7 mouse cellular contexts compared by ENCODE assay signal in genomic region chr17:24937266-24937665, GRCm38 (mm10). TPM values are rescaled to one million over a fixed set of nuclear protein-coding genes. Genes with fewer than 3 reads are reported as not detected.
A peak's percentile ranks its signal among the peaks of the same experiment; 100 is the strongest.
DNase-seq lines count a peak whose midpoint lies in the region; ATAC-seq lines count a peak whose summit lies in the region.

No protein-coding gene starts in this region.

- no peaks in the 10 kb centered on the region for H3K36me3 ChIP-seq in lung, embryonic 16.5 days (ENCODE audit: control insufficient read depth, insufficient read depth, low read length)
- peaks cover 34% of the 10 kb centered on the region for H3K36me3 ChIP-seq in forebrain, embryonic 10.5 days (replicated peaks)
- H3K36me3 ChIP-seq in limb, embryonic 12.5 days = peaks cover 25% of the 10 kb centered on the region; the same call in 1 of the 2 replicates
- no peaks in the 10 kb centered on the region for H3K36me3 ChIP-seq in splenic B cell, adult 2 months (ENCODE audit: control insufficient read depth, insufficient read depth, low read length, poor library complexity, severe bottlenecking)

- peak overlapping the region; percentile 85 for H3K27ac ChIP-seq in lung, embryonic 16.5 days (ENCODE audit: low read length)
- peak overlapping the region; percentile 90 for H3K27ac ChIP-seq in forebrain, embryonic 10.5 days
- peak overlapping the region; percentile 73; the same call in 1 of the 2 replicates for H3K27ac ChIP-seq in limb, embryonic 12.5 days

- ATAC-seq in lung, embryonic 16.5 days (ENCODE audit: low read depth) = no peak
- ATAC-seq in limb, embryonic 12.5 days (ENCODE audit: insufficient number of reproducible peaks, insufficient read depth, low FRiP score, low TSS enrichment, low read depth) = no peak
- ATAC-seq in activated CD4-positive, CD25-positive, alpha-beta regulatory T cell, adult 4 months = no peak

- no peaks in the 10 kb centered on the region for H3K9me3 ChIP-seq in lung, embryonic 16.5 days (ENCODE audit: control insufficient read depth, low read length)
- H3K9me3 ChIP-seq in forebrain, embryonic 10.5 days = no peaks in the 10 kb centered on the region
- H3K9me3 ChIP-seq in limb, embryonic 12.5 days = no peaks in the 10 kb centered on the region

- WGBS in lung, embryonic 16.5 days = 40% methylated on average over 6 of the region's 6 CpGs
- WGBS in forebrain, embryonic 10.5 days = 43% methylated on average over 6 of the region's 6 CpGs
- 45% methylated on average over 6 of the region's 6 CpGs for WGBS in limb, embryonic 12.5 days

- H3K4me3 ChIP-seq in lung, embryonic 16.5 days (ENCODE audit: low read length) = peak overlapping the region; percentile 99
- peak overlapping the region; percentile 96 for H3K4me3 ChIP-seq in forebrain, embryonic 10.5 days
- peak overlapping the region; percentile 94 for H3K4me3 ChIP-seq in limb, embryonic 12.5 days (replicated peaks)

- DNase-seq in lung, adult 18-20 months = no peak
- no peak for DNase-seq in forebrain, embryonic 10.5 days (ENCODE audit: extremely low spot score, low spot score)
- DNase-seq in splenic B cell, adult 2 months (ENCODE audit: low read depth, low spot score) = peak; percentile 15
- DNase-seq in right cerebral cortex, postnatal 4 days = no peak

- H3K4me1 ChIP-seq in lung, embryonic 16.5 days (replicated peaks; ENCODE audit: control insufficient read depth, insufficient read depth, low read length) = peaks cover 16% of the 10 kb centered on the region
- peaks cover 21% of the 10 kb centered on the region for H3K4me1 ChIP-seq in forebrain, embryonic 10.5 days
- H3K4me1 ChIP-seq in limb, embryonic 12.5 days (replicated peaks) = peaks cover 20% of the 10 kb centered on the region

- peak overlapping the region; percentile 93 for H3K9ac ChIP-seq in lung, embryonic 16.5 days (ENCODE audit: low read length)
- H3K9ac ChIP-seq in limb, embryonic 12.5 days (replicated peaks) = peak overlapping the region; percentile 87; the same call in 1 of the 2 replicates

- H3K27me3 ChIP-seq in lung, embryonic 16.5 days (ENCODE audit: control insufficient read depth, insufficient read depth, low read depth, low read length) = no peaks in the 10 kb centered on the region
- H3K27me3 ChIP-seq in forebrain, embryonic 10.5 days (ENCODE audit: poor library complexity, severe bottlenecking) = no peaks in the 10 kb centered on the region
- H3K27me3 ChIP-seq in limb, embryonic 12.5 days = no peaks in the 10 kb centered on the region
- no peaks in the 10 kb centered on the region for H3K27me3 ChIP-seq in splenic B cell, adult 2 months (ENCODE audit: control insufficient read depth, insufficient read depth, low read length, poor library complexity, severe bottlenecking)

- peak overlapping the region; percentile 86 for H3K4me2 ChIP-seq in lung, embryonic 16.5 days (ENCODE audit: low read depth, low read length)
- H3K4me2 ChIP-seq in limb, embryonic 12.5 days = peak overlapping the region; percentile 77

RNA-seq across cellular contexts. Expression of gene Mapk8ip3, which starts 0.5 kb away (rescaled TPM):
- polyA plus RNA-seq in lung, embryonic 16.5 days (2015; fragmentation: Nextera tagmentation; extraction: Ambion mirVana) = 25.6 and 28.9 TPM in 2 replicates
- polyA plus RNA-seq in forebrain, embryonic 10.5 days (2016; fragmentation: Nextera tagmentation; extraction: Ambion mirVana) = 36.2 and 37.3 TPM in 2 replicates
- 45.0 and 46.5 TPM in 2 replicates for polyA plus RNA-seq in limb, embryonic 12.5 days (2016; fragmentation: Nextera tagmentation; extraction: Ambion mirVana)
- 10 to 100 TPM; 26.1 to 28.6 TPM for polyA plus RNA-seq in activated CD4-positive, CD25-positive, alpha-beta regulatory T cell, adult 4 months (2017; shearing (Covaris generic))

RNA-seq across cellular contexts. Expression of gene Jpt2, which starts 23.2 kb away (rescaled TPM):
- 141 and 148 TPM in 2 replicates for polyA plus RNA-seq in lung, embryonic 16.5 days (2015; fragmentation: Nextera tagmentation; extraction: Ambion mirVana)
- 502 and 521 TPM in 2 replicates for polyA plus RNA-seq in forebrain, embryonic 10.5 days (2016; fragmentation: Nextera tagmentation; extraction: Ambion mirVana)
- 265 and 277 TPM in 2 replicates for polyA plus RNA-seq in limb, embryonic 12.5 days (2016; fragmentation: Nextera tagmentation; extraction: Ambion mirVana)
- polyA plus RNA-seq in activated CD4-positive, CD25-positive, alpha-beta regulatory T cell, adult 4 months (2017; shearing (Covaris generic)) = 10 to 100 TPM; 27.9 to 35.8 TPM

RNA-seq across cellular contexts. Expression of gene Nme3, which starts 41.0 kb away (rescaled TPM):
- polyA plus RNA-seq in lung, embryonic 16.5 days (2015; fragmentation: Nextera tagmentation; extraction: Ambion mirVana) = 74.7 and 74.9 TPM in 2 replicates
- polyA plus RNA-seq in forebrain, embryonic 10.5 days (2016; fragmentation: Nextera tagmentation; extraction: Ambion mirVana) = 50.1 and 51.8 TPM in 2 replicates
- 46.2 and 46.5 TPM in 2 replicates for polyA plus RNA-seq in limb, embryonic 12.5 days (2016; fragmentation: Nextera tagmentation; extraction: Ambion mirVana)
- polyA plus RNA-seq in activated CD4-positive, CD25-positive, alpha-beta regulatory T cell, adult 4 months (2017; shearing (Covaris generic)) = 10 to 100 TPM; 51.5 to 53.2 TPM

RNA-seq across cellular contexts. Expression of gene Mrps34, which starts 42.4 kb away (rescaled TPM):
- polyA plus RNA-seq in lung, embryonic 16.5 days (2015; fragmentation: Nextera tagmentation; extraction: Ambion mirVana) = 82.8 and 89.0 TPM in 2 replicates
- 100 and 103 TPM in 2 replicates for polyA plus RNA-seq in forebrain, embryonic 10.5 days (2016; fragmentation: Nextera tagmentation; extraction: Ambion mirVana)
- polyA plus RNA-seq in limb, embryonic 12.5 days (2016; fragmentation: Nextera tagmentation; extraction: Ambion mirVana) = 89.5 and 94.8 TPM in 2 replicates
- polyA plus RNA-seq in activated CD4-positive, CD25-positive, alpha-beta regulatory T cell, adult 4 months (2017; shearing (Covaris generic)) = 10 to 100 TPM; 77.7 to 87.5 TPM

RNA-seq across cellular contexts. Expression of gene Eme2, which starts 42.4 kb away (rescaled TPM):
- polyA plus RNA-seq in lung, embryonic 16.5 days (2015; fragmentation: Nextera tagmentation; extraction: Ambion mirVana) = 28.4 and 29.1 TPM in 2 replicates
- 30.3 and 30.4 TPM in 2 replicates for polyA plus RNA-seq in forebrain, embryonic 10.5 days (2016; fragmentation: Nextera tagmentation; extraction: Ambion mirVana)
- polyA plus RNA-seq in limb, embryonic 12.5 days (2016; fragmentation: Nextera tagmentation; extraction: Ambion mirVana) = 32.8 and 47.1 TPM in 2 replicates
- polyA plus RNA-seq in activated CD4-positive, CD25-positive, alpha-beta regulatory T cell, adult 4 months (2017; shearing (Covaris generic)) = 10 to 100 TPM; 12.8 to 26.0 TPM
